Mouse (Mus musculus) brain, embryonic 14.5 days (tissue): ENCODE data around the gene Sec1. TPM values are rescaled to one million over a fixed set of nuclear protein-coding genes. Genes with fewer than 3 reads are reported as not detected.
"Not testable (repeated sequence)": the region's sequence is repeated elsewhere in the genome, so short reads cannot be mapped to it uniquely, and the experiment has no call there.

Source experiments
- DNase-seq: peaks from one replicate; pipeline ENCODE4 v3.0.0-alpha.2; 2011; ENCODE audit warnings: low read depth
- CTCF ChIP-seq: fragments of 200-500 bp; IDR thresholded peaks from 2 replicates; pipeline ENCODE4 v1.5.1; 2012; ENCODE audit warnings: inconsistent platforms, mild to moderate bottlenecking, moderate library complexity, borderline replicate concordance; ENCODE audit not compliant: insufficient read depth, insufficient read length; ENCODE audit errors: extremely low read depth
- POLR2A ChIP-seq: fragments of 200-500 bp; IDR thresholded peaks from 2 replicates; pipeline ENCODE4 v1.6.1; 2012; ENCODE audit warnings: mild to moderate bottlenecking, inconsistent platforms, borderline replicate concordance; ENCODE audit not compliant: poor library complexity, insufficient read depth, insufficient read length, severe bottlenecking; ENCODE audit errors: extremely low read depth
- polyA plus RNA-seq: library from polyadenylated mRNA; depleted of rRNA; stranded (reverse); fragments of >200 nt; gene quantifications from 2 replicates; pipeline ENCODE4 v1.2.3, GENCODE M21; 2012

The Sec1 gene
- polyA plus RNA-seq, 1 experiment = 0.66 TPM

- DNase-seq = no peak
These were observed 28.7 kb downstream of the Sec1 start for GRCm38 (mm10) chr7:45665303-45666138.

GRCm38 (mm10) chr7:45661702-45662101, 32.5 kb downstream of the Sec1 start:
- not testable (repeated sequence) for DNase-seq

More at GRCm38 (mm10) chr7:45665303-45666138, 28.7 kb downstream of the Sec1 start:
- TF ChIP-seq CTCF (no peak), POLR2A (no peak)

- TF ChIP-seq POLR2A (no peak), CTCF (no peak)
- DNase-seq = no peak
These were observed 33.3 kb downstream of the Sec1 start for GRCm38 (mm10) chr7:45660746-45661478.

- peak; percentile 61 for DNase-seq
These were observed 39.7 kb downstream of the Sec1 start for GRCm38 (mm10) chr7:45654424-45655047.

GRCm38 (mm10) chr7:45650484-45650883, 43.7 kb downstream of the Sec1 start:
- not testable (repeated sequence) for DNase-seq

More at GRCm38 (mm10) chr7:45654424-45655047, 39.7 kb downstream of the Sec1 start:
- TF ChIP-seq POLR2A (no peak), CTCF (no peak)

- DNase-seq = no peak
- TF ChIP-seq CTCF (no peak), POLR2A (no peak)
These were observed 44.9 kb downstream of the Sec1 start for GRCm38 (mm10) chr7:45649351-45649750.

GRCm38 (mm10) chr7:45646671-45647070, 47.5 kb downstream of the Sec1 start:
- no peak for DNase-seq
- TF ChIP-seq CTCF = no peak
- no peak for TF ChIP-seq POLR2A

GRCm38 (mm10) chr7:45645591-45645971, 48.6 kb downstream of the Sec1 start:
- TF ChIP-seq POLR2A = no peak
- no peak for TF ChIP-seq CTCF
- no peak for DNase-seq

- TF ChIP-seq POLR2A (no peak), CTCF (no peak)
- DNase-seq = no peak
These were observed 49.2 kb downstream of the Sec1 start for GRCm38 (mm10) chr7:45644872-45645590.

GRCm38 (mm10) chr7:45644183-45644582, 50.0 kb downstream of the Sec1 start:
- DNase-seq = peak; percentile 89
- TF ChIP-seq POLR2A (no peak), CTCF (no peak)

GRCm38 (mm10) chr7:45643441-45644178, 50.6 kb downstream of the Sec1 start:
- peak; percentile 100 for DNase-seq
- TF ChIP-seq CTCF (no peak), POLR2A (peak; percentile 74; the same call in 1 of the 2 replicates)
